Mouse (Mus musculus): ENCODE measurements around the gene Gm12394. TPM values are rescaled to one million over a fixed set of nuclear protein-coding genes. Genes with fewer than 3 reads are reported as not detected.
"Not testable (repeated sequence)": the region's sequence is repeated elsewhere in the genome, so short reads cannot be mapped to it uniquely, and the experiment has no call there.

The Gm12394 gene
- not detected for total RNA-seq (2021)

DNA sequence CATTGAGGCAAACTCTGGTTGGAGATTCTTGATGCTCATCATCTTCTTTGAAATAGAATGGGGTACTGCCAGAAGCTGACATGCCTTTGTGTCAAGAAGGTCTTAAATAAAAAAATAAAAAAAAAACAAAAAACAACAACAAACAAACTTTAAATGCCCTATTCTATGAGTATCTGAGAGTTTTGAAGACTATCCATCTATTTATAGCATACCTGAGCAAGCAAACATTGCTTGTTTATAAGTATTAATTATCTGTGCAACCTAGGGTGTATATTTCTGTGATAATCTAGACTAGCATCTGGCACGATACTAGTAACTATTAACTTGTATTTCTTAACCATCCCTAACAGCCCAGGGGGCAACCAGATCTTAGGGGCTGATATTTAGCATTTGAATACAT, at the start of gene Gm12394:
Gm12394 (minus strand) TSS at position 101 of the 400 bp plus-strand sequence.
- not testable (repeated sequence) for DNase-seq

DNA sequence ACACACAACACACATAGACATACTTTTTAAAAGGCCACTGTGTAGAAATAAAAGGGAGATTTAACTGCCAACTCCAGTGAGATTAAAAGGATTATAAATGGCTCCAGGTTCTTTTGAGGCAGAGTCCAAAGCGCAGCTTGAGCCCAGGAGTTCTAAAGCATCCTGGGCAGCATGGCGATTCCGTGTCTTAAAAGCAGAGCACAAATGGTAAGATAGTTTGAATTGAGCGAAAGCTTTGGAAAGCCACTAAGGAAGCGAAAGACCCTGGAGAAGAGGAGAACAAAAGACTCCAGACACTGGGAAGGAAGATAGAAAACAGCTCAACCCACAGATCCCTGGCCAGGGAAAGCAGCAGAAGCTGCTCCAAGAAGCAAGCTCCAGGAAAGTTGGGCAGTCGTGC, 48.4 kb upstream of the Gm12394 start:
- DNase-seq: no peak

DNA sequence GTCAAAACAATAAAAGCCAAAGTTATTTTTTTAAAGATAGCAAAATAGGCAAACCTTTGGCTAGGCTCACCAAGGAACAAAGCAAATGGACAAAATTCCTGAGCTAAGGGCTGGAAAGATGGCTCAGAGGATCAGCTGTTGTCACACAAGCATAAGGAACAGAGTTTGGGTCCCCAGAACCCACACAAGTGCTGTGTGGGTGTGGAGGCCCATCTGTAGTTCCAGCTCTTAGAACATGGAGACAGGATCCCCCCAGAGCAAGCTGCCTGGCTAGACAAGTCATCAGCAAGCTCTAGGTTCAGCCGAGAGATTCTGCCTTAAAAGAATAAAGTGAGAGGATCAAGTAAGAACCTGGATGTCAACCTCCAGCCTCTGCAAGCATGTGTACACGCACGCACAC, 48.0 kb upstream of the Gm12394 start:
- DNase-seq: no peak

DNA sequence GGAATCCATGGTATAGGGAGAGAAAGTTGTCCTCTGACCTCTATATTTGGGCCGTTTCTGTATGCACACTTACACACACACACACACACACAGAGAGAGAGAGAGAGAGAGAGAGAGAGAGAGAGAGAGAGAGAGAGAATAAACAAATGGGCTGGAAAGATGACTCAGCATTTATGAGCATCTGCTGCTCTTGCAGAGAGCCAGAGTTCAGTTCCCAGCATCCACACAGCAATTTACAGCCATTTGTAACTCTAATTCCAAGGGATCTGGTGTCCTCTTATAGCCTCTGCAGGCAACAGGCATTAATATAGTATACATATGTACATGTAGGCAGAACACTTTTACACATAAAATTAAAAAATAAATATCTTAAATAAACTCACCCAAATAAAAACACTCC, 47.4 kb upstream of the Gm12394 start:
- DNase-seq: no peak

DNA sequence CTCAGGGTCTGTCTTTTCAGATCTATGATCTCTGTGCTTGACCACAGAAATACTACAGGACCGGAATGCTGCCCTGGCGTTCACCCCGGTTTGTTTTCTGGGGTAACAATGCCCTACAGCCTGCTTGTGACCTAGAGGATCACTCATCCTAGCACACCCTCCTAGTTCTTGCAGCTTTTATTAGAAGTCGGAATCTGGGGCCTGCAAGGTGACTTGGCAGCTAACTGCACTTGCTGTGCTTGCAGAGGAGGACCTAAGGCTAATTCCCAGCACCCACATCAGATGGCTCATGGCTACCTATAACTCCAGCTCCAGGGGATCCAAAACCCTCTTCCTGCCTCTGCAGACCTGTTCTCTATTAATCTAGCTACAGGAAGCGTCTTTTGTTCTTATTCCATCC, 46.2 kb upstream of the Gm12394 start:
- DNase-seq: no peak

DNA sequence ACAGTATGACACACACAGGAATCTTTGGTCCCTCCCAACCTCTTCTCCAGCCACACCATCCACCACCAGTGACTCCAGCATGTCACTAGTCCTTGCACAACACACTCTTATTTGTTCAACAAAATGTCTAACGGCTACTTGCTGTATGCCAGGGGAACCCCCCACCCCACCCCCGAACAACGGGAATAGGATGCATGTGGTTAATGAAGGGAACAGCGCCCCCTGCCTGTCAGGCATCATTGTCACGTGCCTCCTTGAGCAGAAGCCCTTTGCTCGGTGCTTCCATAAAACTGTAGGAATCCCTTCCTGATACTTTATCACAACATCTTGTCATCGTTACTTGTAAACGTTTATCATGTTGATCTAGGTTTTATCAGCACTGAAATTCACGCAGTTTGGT, 45.6 kb upstream of the Gm12394 start:
- DNase-seq: peak; percentile 28

DNA sequence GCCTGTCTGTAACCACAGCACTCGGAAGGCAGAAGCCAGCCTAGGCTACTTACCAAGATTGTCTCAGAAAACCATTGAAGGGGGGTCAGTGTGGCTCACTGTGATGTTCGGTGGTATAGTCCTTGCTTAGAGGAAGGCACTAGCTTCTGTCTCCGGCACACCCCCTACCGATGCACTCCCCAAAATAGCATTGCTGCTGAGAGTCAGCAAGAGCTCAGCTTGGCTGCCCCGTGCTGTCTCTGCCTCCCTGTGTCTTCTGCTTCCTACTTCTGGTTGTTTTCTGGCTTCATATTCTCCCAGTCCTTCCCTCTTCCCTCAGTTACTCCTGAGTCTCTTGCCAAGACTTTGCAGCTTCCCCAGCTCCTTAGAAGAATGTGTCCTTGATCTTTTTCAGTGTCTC, 44.3 kb upstream of the Gm12394 start:
- DNase-seq: no peak

DNA sequence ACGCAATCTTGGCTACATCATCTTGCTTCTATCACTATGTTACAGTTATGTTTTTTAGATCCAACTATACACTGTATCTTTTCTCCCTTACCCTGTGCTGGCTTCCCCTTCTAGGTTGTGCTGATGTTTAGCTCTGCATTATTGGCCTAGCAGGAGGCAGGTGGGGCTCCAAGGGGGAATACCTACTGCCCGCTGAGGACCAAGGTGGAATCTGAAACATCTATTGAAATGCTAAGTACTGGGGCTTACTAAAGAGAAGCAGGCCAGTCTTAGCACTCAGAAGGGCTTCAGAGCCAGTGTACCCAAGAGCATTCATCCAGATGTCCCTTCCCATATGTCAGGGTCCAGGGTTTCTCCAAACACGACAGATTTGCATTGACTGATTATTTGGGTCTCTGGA, 42.3 kb upstream of the Gm12394 start:
- no peak for DNase-seq

DNA sequence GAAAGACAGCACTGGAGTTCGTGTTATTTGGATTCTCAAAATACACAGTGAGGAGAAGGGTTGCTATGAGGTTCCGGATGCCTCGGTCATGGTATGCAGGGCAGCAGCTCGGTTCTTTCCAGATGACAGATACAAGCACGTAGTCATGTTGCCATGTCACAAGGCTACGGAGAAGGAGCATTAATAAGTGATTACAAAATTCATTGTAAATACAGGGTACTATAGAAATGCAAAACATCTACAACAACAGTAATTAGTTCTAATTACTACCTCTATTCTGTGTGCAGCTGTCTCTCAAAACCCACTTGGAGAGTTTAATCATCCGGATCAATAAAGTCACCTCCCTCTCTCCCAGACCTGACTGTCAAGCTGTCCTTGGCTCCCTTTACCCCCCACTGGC, 38.5 kb upstream of the Gm12394 start:
- no peak for DNase-seq

DNA sequence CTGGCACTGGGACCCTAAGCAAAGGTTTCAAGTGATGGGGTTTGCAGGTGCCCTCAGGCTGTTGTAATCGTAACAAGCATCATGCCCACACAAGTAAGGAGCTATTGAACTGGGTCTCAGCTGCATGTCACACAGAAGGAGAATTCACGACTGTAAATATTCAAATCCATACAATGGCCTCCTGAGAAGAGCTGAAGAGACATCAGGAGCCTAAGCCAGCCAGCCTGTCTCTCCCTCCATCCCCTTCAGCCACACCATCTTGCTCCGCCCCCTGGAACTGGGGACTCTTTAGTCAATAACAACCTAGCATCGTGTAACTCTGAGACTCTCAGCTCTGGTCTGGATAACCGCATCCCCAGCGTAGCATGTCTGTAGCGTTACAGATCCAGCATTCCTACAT, 34.6 kb upstream of the Gm12394 start:
- no peak for DNase-seq

DNA sequence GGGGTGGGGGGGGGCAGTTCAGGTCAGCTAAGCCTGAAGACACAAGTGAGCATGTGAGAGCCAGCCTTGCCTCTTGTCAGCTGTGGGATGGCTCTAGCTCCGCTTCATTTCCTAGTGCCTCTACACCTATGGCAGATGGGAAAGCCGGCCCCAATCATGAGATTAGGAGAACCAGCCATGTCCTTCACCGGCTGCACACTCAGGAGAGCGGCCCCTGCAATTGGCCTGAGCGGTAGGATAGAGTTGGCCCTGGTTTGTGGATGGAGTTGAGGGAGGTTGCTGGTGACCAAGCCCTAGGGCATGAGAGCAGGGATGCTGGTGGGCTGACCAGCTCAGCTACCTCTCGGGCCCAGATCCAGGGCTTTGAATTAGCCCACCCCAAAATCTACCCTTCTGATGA, 32.2 kb upstream of the Gm12394 start:
- DNase-seq: no peak

DNA sequence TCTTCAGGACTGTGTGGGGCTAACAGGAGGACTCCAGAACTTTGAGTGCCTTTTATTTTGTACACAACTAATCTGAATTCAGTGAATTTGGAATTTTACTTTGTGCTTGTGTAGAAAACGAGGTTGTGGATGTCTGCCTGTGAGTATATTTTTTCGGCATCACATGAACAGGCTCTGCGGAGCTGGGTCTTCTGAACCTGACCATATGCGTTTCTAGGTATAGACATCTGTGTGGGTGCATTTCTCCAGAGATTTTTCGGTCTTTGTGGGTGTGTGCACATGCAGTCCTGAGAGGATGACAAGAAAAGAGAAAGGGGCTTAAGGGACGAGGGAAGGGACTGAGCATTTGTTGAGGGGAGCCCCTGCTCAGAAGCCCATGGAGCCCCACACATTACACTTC, 30.4 kb upstream of the Gm12394 start:
- DNase-seq: no peak

DNA sequence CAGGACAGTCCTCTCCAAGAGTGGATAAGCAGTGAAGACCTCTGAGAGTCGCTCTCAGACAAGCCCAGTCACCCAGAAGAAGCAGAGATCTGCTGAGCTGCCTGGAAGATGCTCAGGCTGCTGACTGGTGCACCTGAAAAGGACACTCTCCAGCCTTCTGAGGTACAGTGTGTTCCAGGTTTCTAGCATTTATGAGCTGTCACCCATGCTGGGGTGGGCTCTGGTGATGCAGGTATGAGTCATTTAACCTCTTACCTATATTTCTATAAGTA, 24.0 kb upstream of the Gm12394 start:
- no peak for DNase-seq

DNA sequence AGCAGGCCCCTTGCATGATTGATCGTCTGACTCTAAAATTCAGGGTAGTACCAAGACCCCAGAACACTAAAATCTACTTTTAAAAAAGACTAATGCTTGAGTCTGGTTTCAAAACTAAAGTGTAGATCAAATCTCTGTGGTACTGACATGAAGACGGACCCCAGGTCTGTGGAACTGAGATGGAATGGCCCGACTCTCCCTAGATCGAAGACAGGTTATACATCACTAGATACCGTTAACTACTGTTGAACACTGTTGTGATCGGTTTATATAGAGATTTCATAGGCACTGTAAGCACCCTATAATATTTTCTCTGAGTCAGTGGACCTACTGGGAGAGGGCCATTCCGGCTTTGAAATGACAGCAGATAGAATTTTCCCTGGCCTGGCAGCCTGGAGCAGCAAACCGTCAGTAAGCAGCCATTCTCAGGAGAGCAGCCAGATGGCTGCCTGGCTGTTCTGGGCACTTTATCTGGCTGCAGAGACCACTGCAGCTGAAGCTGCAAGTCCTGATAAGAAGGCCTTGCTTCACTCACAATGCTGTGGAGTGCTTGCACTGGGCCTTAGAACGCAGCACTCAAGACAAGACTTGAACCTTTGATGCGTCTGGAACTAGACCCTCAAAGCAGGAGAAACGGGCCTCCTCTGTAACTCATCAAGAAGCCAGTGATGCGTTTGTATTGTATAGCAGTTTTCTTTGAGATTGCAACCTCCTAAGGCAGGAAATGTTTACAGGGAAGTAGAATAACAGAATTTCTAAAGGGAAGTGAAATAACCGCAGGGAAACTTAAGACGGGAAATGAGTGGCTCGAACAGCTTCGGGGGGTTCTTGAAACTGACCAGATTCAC, 23.5 kb upstream of the Gm12394 start:
- no peak for DNase-seq

DNA sequence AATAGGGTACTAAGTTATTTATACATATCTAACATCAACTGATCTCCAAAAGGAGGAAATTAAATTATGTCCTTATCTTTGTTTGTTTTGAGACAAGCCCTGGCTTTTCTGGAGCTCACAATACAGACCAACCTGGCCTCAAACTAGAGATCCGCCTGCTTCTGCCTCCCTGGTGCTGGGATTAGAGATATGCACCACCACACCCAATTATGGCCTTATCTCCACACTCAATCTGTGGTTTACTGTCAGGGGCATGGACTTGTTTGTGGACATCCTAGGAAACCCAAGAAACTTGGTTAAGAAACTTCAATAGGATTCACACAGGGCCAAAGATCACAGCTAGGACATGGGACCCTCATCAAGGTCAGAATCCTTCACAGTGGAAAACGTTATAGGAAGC, 21.1 kb upstream of the Gm12394 start:
- DNase-seq: no peak

DNA sequence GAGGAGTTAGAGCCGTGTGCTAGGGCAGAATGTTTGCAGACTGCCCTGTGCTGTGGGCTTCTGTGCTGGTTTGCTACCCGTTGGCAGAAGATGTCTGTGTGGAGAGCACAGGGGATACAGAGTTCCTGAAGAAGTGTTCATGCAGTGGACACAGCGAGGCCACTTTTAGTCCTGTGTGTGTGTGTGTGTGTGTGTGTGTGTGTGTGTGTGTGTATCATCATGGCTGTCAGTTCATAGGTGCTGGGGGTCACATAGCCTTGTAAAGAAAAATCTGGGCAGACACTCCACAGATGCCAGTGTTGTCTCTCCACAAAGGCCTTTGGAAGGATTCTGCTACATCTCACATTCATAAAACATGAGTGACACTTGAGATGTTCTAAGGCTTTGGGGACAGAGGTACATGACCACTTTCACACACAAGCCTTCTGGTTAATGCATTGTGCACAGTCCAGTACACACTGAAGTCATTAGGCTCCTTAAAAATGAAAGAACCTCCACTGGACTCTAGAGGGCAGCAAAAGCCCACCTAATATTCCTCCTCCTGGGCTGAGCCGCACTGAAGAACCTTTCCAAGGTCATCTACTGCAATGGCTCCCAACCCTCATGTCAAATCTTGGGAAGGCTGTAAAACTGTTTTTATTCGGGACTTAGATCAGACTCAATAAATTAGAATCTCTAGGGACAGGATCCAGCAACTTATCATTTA, 20.2 kb upstream of the Gm12394 start:
- DNase-seq: peak; percentile 69

DNA sequence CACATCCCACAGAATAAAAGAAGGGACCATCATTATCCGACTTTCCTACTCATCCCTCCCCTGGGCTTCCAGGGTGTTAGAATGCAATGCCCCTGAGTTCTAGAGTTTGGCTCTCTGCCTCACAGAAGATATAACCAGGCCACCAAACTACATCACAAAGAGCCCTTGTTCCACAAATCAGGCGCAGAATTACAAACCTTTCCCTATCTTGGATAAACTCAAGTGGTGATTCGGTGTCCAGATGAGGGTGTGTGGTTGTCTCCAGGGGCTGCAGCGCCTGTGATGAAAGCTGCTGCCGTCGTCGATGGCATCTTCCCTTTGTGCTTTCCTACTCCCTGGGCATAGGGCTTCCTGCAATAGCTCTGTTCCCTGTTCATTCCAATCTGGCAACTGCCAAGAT, 17.6 kb upstream of the Gm12394 start, which contains the start of gene Fam205c:
Fam205c (minus strand) TSS at position 101 of the 400 bp plus-strand sequence.
- no peak for DNase-seq

DNA sequence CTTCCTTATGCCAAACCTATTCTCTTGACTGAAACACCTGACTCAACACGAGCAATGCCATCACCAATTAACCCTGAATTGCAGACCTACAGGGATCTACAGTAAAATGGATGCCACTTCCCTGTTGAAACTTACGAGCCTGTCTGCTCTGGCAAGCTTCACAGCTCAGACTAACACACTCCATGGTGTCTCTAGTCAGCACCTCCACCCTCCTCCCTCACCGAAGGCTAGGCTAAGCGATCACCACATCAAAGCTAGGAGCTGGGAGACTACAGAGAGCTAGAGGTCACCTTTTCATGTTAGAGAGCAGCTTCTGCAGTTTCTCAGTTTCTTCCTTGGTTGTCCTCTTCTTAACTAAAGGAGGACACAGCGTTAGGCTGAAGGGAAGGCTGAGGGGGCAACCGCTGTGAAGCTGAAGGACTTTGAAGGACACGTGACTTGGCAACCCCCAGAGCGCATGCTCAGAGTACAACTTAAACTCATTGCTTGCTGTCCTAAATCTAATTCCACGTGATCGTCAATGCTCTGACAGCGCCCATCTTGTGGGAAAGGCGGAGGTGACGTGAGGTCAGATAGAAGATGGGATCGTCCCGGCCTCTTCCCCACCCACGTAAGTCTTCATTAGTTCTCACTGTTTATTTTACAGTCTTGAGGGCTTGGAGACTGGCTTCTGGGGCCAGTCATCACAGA, 16.3 kb upstream of the Gm12394 start:
- peak; percentile 14 for DNase-seq

DNA sequence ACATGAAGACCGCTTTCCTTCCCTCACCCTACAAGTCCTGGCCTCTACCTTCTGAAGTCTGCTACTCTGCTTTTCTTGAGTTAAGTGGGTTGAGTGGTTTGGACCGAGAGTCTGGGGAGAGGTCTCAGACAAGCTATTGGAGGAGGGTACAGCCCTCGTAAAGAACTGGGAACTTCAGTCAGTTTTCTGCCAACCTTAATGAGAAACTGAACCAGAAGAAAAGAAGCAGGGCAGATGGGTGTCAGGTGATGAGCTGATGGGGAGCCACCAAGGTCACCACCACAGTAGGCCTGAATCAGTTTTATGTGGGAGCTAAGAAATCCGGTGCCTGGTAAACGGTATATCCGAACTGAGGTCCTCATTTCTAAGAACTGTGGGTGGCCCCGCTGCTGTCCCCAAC, 15.6 kb upstream of the Gm12394 start:
- no peak for DNase-seq

DNA sequence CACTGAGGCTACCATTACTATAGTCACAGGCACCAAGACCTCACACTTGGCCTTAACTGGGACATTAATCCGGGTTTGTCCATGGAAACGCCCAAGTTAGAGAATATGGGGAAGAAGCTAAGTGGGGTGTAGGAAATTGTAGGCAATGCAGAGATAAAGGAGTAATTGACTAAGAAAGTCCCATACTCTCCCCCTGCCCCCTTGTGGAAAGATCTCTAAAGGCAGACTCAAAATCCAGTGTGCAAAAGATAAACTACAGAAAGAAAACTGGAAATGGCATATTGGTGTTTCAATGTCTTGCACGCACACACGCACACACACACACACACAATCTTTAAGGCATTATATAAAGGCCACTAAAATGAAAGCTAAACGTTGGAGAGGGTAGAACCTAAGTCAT, 14.2 kb upstream of the Gm12394 start:
- no peak for DNase-seq

DNA sequence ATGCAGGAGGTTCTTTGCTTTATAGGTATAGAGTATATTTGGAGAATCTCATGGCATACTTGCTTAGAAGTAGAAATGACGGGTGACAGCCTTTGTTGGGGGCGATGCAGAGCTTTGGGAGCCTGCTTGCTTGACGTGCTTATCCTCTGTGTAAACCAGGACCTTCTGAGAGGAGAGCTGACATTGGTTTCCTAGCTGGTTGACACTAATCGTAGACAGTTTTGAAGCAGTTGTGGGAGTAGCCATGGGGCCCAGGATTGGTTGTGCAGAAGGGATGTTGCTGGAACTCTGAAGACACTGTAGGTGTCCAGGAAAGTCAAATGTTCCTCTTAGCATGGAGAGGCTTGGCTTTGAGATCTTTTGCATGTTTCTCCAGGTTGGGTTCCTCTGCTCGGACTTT, 11.6 kb upstream of the Gm12394 start:
- no peak for DNase-seq

DNA sequence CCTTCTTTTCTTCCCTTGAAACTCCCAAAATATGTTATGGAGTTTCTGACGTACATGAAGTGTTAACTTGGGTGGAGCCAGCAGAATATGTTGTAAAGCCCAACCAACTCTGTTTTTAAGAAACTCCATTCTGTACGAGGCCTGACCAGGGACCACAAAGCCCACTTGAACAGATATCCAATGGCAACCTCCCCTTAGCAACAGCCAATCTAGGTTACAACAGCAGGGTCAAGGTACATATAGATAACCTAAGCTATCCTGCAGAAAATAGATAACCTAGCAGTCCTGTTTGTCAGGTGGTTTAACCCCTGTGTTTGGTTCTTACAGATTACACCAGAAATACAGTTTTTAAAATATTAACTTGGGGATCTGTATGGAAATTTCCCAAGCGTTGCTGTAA, 10.8 kb upstream of the Gm12394 start:
- DNase-seq: no peak

DNA sequence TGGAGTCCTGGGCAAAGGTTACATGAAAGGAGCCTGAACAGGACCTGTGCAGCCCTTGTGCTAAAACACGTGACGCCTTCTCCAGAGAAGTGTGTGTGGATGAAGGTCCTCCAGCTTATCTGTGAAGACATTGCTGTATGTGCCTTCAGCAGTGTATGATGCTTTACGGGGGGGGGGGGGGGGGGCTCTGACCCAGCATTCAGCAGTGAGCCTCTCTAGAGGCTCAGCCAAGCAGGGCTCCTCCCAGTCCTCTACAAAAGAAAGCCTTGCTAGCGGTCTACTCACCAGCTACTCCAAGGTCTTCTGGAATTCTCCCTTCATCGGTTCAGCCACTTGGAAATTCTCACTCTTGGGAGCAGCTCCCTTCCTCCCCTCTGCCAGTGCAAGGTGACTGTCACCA, 6.9 kb upstream of the Gm12394 start:
- not testable (repeated sequence) for DNase-seq

DNA sequence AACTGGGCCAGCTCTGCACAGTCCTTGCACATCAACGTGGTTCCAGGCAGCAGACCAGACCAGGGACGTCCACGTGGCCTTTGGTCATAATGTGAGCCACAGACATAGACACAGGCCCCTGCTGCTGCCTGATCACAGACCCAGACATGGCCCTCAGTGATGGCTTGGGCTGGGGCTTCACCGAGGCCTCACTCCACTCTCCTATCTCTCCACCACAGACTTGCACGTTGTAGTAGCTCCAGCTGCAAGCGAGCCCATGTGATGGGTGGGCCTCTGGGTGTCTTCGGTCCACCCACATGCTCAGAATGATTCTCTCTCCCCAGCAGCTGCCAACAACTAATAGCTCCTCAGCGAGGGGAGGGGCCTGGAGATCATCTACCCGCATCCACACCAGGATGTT, 3.9 kb upstream of the Gm12394 start:
- DNase-seq: not testable (repeated sequence)
